Mouse (Mus musculus): ENCODE data around the gene Prr5l.

The Prr5l gene

DNA sequence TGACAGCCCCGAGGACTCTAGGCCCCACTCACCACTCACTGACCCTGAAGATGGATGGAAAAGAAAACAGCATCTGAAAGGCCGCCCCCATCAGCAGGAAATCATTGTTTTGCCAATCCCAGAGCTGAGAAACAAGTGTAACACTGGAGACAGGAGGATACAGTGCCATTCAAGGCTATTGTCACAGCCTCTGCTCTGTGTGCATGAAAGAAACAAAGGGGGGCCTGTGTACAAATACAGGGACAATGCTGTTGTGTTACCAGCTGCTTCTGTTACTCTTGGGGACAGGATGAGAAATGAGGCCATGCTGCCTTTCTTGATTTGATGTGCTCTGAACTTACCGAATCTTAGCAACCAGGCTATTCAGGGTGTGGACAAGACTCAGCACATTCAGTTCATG lies at the start of gene Prr5l:
Gene Prr5l (minus strand): TSS at position 30 of the 400 bp plus-strand sequence.
- peak; percentile 29; the same call in 1 of the 2 replicates for ATAC-seq (ENCODE audit: low TSS enrichment)

DNA sequence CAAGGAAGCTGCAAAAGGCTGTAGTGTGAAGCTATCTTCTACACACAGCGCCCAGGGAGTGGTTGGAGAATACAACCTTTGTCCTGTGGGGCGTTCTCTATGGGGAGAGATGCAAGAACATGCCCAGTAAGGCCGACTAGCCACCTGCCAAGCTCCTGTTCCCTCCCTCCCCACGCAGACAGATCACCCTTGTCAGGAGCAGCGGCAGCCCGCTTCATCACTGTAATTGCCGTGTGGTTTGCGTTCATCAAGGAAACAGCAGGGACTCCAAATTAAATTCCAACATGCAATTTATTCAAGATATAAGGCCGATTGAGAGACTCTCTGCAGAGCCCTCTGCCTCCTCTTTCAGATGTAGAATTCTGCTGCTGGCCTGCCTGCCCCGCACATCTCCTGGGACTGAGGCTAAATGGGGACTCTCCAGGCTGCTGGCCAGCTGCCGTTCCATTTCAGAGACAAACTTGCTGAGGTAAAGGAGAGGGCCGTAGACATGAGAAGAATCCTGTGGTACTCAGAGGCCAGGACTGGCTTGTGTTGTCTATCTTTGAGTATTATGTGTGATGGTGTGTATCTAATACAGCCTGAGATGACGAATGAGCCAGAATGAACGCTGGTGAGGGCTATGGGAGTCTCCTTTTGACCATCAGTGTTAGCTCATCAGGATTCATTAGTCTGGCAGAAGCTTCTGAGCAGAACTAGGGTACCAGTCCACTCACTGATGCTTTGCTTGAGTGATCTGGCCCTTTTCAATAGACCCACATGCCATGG lies 49.5 kb upstream of the Prr5l start:
- ATAC-seq (ENCODE audit: low TSS enrichment) = peak; percentile 72

DNA sequence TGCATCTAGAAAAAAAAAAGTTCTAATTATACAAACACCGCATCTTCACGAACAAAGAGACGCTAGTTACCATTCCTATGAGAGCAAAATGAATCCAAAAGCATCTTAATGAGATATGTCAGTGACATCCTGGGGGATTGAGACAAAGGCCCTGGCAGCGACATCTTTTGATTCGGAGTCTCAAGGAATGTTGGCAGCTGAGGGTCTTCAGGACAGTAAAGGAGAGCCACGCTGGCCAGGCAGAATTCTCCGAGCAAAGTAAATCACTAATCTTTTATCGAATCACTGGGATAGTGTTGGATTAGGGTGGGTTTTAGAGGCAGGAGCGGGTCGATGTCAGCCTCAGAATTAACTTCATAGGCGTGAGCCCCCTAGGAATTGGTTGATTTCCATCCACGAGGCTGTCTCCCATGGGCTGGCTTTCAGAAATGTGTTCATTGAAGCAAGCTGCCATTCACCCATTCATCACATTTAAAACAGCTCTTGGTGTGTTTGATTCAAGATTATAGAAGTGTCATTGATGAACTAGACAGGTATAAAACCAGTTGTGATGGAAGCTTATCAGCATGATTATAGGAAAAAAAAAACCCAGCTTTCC lies 42.9 kb upstream of the Prr5l start:
- ATAC-seq (ENCODE audit: low TSS enrichment) = no peak

DNA sequence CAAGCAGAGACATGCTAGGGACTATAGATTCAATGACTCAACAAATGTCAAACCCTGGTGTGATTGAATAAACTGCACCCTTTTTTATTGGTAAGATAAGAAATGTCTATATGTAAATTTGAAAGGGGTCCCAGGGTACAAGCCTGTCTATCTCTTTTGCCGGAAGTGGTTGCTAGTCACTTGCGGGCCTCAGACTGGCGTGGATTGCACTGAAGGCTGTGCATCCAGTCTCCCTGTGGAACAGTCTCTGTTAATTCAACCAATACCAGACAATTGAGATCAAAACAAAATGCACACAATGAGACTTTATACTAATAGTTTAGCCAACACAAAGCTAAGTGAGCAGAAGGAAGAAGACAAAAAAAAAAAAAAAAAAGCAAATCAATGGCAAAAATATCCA lies 42.4 kb upstream of the Prr5l start:
- no peak for ATAC-seq (ENCODE audit: low TSS enrichment)

DNA sequence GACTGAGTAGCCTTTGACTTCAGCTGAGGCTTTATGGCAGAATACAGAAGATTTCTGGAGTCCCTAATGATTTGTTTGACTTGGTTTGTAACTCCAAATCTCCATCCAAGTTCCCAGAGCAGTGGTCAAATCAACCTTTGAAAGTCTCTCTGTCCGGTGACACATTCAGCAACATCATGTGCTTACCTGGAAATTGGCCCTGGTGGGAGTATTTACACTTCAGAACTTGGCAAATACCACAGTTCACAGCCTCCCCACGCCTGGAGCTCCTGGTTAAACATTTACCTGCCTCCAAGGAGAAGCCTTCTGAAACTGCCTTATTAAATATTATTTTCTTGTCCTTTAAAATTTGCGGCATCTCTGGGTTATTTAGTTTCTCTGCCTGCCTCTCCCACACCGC lies 40.4 kb upstream of the Prr5l start:
- ATAC-seq (ENCODE audit: low TSS enrichment) = no peak

DNA sequence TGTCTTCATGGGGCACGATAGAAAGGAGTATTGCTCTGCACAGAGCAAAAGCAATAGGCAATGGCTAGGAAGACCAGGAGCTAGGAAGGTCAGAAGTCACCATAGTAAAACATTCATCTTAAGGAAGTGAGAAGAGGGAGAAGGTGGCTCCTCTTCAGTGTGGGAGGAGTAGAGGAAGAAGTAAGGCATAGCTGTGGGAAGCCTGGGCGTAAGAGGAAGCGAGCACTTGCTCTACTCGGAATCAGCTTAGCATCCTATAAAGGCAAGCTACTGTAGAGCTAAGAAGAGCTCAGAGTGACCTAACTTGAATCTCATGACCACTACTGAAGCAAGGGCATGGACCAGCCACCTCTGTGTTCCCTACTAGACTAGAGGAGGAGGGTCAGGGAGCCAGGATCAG lies 39.5 kb upstream of the Prr5l start:
- ATAC-seq (ENCODE audit: low TSS enrichment) = no peak

DNA sequence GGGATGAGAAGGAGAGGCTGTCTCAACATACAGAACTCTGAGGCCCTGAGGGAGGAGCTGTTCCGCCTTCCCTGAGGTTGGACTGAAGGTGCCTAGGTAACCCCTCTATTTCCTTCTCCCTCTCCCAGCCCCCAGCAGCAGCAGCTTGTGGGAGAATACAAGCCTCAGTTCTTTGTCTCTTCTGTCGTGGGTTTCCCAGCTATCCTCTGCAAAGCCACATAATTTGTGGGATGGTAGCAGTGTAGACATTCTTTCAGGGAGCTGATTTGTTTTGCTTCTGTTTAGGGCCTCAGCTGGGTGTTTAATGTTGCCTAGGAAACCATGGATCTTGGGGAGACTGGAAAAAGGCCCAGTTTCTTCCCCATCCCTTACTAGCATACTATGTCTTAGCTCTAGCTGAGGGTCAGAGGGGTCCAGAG lies 37.3 kb upstream of the Prr5l start:
- peak; percentile 59; the same call in 1 of the 2 replicates for ATAC-seq (ENCODE audit: low TSS enrichment)

DNA sequence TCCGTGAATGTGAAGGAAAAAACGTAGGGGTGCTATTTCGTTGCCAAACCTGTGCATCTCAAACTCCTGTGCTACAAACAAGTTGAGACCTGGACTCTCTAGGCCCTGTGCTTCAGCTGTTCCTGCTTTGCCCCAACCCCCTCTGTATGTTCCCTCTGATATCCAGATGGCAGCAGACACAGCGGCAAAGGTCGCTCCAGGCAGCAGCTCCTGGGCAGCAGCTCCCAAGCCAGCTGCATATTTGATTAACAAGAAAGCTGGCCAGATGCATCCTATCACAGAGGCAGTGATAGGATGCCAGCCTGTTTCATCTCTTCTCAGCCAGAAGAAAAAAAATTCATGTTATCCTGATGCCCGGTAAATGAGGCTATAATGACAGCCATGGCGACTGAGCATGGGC lies 35.7 kb upstream of the Prr5l start:
- ATAC-seq (ENCODE audit: low TSS enrichment) = peak; percentile 20; the same call in 1 of the 2 replicates

DNA sequence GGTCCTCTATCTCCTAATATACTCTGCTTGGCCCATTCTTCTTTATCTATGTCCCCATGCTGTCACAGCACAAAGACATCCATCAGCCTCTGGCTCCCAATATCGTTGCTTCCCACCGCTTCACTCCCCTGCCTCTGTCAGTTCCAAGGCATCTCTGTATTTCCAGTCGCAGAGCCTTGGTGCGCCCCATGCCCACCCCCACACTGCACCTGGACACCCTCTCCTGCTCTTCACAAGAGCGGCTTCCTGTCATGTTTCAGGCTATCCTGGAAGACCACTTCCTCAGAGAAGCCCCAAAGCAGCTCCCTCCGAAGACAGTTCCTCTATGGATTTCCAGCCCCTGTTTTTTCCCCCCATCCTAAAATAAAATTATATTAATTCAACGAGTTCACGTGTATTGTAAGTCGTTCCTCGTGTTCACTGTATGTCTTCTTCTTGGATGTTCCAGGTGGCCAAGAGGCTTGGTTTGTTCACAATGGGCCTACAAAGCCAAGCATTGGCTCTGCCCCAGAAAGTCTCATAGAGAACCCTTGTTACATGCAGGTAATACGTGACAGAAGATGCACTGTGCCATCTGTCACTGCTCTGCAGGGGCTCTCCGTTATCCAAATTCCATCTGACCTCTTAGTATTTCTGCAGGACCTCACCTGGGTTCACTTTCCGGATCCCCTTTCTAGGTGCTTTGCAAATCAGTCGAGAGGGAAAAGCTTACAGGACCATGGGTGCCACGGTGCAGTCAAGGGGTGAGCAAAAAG lies 26.7 kb upstream of the Prr5l start:
- ATAC-seq (ENCODE audit: low TSS enrichment) = no peak

DNA sequence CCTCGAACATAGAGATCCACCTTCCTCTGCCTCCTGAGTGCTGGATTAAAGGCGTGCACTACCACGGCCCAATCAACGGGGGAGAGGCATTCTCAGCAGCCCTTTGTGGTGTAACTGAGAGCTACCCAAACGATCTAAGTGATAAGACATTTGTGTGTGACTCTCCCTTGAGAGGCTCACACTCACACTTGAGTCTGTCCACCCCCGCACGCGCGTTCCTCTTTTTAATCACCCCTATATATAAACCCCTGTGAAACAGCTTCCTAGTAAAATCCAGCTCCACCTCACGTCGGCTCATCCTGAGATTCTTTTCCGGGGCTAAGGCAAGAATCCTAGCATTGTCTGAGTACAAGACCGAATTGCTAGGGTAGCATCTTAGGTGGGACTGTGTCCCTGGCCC lies 25.9 kb upstream of the Prr5l start:
- ATAC-seq (ENCODE audit: low TSS enrichment) = peak; percentile 50

DNA sequence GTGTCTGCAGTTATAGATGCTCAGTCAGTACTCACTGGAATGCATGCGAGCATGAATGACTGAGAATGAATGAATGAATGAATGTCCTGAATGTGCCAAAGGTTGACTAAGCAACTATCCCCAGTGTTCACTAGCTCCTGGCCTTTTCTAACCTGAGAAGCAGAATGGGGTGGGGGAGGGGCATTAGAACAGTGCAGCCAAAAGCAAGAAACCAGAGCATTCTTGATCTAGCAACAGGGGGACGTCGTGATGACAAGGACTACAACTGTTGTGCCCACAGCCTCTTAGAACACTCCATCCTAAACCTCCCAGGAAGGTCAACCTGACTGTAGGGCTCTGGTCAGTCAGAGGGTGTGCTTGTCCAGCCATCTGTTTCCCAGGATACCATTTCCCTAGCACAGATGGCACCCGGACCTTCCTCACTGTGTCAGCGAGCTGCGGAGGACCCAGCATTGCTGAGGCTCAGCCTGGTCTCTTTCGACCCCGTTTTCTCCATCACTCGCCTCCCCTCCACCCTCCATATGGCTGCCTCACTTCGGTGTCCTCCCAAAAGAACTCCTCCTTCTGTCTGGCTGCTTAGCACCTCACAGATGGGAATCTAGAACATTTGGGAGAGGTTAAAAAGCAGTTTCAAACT lies 24.7 kb upstream of the Prr5l start:
- ATAC-seq (ENCODE audit: low TSS enrichment) = peak; percentile 48

DNA sequence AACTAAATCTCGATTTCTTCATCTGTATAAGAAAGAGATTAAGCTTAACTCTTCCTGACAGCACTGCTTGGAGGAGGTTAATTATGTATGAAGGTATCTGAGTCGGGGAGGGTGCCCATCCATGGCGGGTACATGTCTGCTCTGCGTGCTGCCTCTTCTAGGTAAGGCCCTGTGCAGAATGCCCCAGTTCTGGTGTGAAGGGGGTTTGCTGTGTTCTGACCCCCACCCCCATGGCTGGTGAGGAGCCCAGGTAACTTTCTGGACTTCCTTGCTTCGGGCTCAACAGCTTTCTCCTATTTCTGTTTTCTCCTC lies 23.5 kb upstream of the Prr5l start:
- no peak for ATAC-seq (ENCODE audit: low TSS enrichment)

DNA sequence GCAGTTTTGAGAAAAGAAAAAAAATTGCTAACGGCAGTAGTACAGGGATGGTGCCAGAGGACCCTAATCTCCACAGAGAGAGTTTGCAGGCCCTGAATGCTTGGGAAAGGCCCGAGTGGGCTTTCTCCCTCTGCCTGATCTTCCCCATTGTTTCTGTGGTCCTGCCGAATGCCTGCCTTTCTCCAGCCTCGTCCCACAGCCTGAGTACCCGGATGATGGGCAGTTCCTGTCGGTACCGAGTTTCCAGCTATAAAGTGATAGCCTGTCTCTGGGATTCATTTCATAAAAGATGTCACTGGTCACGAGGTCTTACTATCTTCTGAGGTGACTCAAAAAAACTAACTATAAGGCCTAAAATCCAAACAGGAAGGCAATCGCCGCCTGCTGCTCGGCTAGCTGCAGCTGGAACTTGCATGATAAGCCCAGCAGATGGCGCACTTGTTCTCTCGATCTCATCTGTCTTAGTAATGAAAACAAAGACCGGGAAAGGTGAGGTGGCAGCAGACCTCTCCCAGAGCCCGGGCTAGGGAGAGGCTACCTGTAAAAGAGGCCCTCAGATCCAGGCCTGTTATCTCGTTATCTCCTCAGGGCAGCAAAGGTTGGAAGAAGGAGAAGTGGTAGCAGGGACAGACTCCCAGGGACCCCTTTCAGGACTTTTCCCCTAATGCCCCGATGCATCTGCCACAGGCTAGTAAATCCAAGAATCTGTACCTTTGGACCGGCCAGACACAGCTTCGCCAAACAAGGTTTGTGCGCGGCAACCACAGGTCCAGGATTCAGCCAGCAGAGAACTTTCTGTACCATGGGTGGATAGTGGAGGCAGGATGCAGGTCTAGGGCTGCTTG lies 22.9 kb upstream of the Prr5l start:
- peak; percentile 61 for ATAC-seq (ENCODE audit: low TSS enrichment)

DNA sequence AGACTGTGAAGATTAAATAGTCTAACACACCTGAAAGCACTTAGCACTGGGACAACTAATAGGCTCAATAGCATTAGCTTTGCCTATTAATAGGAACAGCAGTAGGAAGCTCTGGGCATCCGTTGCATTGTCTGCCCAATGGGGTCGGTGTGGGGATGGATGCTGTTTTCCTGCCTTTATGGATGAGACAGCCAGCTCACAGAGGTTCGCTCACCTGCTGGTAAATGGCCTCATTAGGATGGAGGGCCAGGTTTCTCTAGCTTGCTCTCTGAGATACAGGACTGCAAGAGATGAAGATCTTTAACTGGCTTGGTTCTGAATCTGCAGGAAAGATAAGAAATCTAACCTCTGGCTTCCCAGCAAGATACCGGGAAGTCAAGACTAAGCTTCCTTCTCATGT lies 19.4 kb upstream of the Prr5l start:
- no peak for ATAC-seq (ENCODE audit: low TSS enrichment)

DNA sequence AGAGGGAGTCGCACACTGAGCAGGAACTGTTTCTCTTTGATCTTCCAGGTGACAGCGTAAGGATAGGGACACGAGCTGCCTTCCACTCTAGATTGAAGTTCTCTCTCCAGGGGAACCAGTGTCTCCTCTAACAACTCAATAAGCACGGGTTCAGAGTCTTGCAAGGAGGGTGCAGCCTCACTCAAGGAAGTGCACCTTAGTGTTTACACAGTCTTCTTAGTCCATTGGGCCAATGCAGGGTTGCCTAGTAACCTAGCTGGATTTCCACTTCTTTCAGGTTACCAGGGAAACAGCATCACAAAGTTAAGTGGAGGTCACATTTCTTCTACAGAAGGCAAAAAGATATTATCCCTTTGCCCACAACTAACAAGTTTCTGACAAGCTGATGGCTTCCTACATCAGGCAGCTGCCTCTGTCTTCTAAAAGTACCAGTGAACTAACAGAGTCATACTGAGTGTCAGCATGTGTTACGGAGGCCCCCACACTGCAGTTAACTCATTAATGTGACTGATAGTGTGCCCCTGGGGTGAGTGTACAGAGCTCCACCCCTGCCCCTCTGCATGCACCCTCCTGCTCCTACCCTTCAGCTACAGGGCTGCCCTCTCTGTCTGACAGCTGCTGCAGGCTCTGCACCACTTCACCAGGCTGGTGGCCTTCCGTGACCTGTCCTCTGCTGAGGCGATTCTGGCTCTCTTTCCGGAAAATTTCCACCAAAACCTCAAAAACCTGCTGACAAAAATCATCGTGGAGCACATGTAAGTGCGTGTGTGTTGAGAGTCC lies 13.8 kb upstream of the Prr5l start:
- no peak for ATAC-seq (ENCODE audit: low TSS enrichment)

DNA sequence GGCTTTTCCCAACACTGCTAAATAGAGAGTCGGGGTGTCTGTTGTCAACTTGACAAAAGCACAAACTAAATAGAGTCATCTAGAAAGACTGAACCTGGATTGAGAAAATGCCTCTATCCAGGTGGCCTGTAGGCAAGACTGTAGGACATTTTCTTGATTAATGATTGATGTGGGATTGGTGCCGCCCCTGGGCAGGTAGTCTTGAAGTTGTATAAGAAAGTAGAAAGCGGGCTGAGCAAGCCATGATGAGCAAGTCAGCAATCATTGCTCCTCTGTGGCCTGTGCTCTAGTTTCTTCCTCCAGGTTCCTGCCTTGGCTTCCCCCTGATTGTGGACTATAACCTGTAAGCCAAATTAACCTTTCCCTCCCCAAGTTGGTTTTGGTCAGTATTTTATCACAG lies 11.3 kb upstream of the Prr5l start:
- ATAC-seq (ENCODE audit: low TSS enrichment) = no peak

DNA sequence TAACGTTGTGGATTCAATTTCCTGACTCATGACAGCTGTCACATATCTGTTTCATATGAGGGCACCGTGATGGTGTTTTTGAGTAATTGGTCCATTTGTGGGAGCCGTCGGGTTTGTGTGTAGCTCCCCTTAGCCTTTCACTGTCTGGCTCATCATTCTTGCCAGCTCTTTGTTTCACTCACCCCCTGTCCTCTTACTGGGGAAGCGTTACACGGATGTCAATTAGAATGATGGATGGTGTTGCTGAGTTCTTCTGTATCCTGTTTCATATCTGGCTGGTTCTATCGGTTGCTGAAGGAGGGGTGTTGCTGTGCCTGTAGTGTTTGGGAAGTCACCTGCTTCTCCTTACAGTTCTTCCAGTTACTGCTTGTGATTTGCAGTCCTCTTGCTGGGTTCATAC lies 8.3 kb upstream of the Prr5l start:
- ATAC-seq (ENCODE audit: low TSS enrichment) = no peak

DNA sequence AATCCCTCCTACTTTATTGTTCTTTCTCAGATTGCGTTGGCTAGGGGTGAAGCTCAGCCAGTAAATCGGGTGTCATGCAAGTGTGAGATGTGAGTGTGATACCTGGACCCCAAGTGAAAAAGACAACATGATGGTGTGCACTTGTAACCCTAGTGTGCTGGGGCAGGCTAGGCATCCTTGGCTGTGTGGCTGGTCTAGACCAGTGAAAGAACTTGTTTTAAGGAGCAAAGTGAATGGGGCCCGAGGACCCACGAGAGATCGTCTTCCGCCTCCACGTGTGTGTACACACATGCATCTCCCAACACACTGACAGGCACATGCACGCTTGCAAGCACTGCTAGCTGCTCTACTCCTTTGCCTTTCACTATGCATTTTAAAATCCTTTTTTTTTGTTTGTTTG lies 6.1 kb upstream of the Prr5l start:
- no peak for ATAC-seq (ENCODE audit: low TSS enrichment)

DNA sequence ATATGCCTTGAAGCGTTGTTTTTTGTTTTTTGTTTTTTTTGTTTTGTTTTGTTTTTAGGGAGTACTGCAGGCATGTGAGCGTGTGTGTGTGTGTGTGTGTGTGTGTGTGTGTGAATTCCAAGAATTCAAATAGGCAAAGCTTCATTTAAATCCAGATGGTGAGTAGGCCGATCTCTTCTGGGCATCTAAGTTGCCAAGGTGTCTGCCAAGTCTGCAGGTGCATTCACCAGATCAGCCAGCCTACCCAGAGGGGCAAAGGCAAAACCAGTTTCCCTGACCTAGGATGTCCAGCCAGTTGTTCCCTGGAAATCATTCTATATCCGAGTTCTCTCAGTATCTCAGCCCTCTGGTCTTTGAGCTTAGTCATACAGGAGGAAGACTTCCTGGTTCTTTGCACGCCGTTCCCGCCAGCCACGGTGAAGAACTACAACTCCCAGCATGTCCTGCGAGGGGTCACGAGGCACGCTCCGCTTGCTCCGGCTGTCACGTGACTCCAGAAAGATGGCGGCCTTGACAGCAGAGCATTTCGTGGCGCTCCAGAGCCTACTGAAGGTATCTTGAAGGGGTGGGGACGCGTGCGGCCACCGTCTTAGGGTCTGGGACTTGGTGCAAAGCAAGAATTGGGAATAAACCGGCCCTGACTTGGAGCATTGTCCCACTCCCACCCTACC lies 3.1 kb upstream of the Prr5l start, which contains the start of gene Commd9:
Gene Commd9 (plus strand): TSS at position 480 of the 671 bp plus-strand sequence.
- ATAC-seq (ENCODE audit: low TSS enrichment) = peak; percentile 96

DNA sequence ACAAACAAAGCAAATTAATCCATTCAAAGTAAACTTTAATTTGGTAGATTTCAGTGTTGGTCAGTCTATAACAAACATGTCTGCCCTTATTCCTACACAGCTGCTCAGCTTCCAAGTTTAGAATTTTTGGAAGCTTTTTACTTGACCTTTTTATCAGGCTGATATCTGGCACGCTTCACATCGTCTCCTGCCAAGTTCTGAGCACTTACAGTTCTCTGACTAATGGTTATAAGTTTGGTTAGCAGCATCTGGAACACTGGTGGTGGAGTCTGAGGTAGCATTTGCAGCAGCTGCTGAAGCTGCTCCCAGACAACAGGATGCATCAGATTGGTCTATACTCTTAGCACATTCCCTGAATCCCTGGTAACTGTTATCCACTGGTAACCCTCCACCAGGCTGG lies 1.5 kb upstream of the Prr5l start:
- no peak for ATAC-seq (ENCODE audit: low TSS enrichment)

Data from frontal cortex, adult (tissue).